Mouse (Mus musculus): ENCODE data around the gene Wnt5b.

The Wnt5b gene

DNA sequence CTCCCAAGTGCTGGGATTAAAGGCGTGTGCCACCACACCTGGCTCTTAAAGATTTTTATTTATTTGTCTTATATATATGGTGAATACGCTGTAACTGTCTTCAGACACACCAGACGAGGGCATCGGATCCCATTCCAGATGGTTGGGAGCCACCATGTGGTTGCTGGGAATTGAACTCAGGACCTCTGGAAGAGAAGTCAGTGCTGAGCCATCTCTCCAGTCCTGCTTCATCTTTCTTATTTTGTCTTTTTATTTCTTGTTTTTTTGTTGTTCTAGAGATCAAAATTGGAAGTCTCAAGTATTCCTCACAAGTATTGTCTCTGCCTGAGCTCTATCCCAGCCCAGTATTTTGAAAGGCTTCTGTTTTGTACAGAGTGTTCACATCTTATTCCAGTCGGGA, 123.8 kb downstream of the Wnt5b start:
- no peak for ATAC-seq (ENCODE audit: insufficient number of reproducible peaks, low FRiP score, low TSS enrichment)

DNA sequence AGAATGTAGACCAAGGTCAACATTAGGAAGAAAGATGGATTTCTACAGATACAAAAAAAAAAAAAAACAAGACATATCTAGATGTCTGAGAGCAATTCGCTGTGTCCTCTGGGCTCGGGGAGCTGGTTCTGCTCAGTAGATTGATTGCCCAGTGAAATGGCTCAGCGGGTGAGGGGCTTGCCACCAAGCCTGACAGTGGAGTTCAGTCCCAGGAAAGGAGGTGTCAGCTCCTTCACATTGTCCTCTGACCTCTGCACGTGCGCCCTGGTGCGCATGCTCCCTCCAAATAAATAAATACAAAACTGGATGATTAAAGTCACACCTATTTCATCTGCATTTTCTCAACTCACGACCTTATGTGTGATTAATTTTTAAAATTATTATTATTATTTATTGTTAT, 124.7 kb downstream of the Wnt5b start:
- ATAC-seq (ENCODE audit: insufficient number of reproducible peaks, low FRiP score, low TSS enrichment) = no peak

DNA sequence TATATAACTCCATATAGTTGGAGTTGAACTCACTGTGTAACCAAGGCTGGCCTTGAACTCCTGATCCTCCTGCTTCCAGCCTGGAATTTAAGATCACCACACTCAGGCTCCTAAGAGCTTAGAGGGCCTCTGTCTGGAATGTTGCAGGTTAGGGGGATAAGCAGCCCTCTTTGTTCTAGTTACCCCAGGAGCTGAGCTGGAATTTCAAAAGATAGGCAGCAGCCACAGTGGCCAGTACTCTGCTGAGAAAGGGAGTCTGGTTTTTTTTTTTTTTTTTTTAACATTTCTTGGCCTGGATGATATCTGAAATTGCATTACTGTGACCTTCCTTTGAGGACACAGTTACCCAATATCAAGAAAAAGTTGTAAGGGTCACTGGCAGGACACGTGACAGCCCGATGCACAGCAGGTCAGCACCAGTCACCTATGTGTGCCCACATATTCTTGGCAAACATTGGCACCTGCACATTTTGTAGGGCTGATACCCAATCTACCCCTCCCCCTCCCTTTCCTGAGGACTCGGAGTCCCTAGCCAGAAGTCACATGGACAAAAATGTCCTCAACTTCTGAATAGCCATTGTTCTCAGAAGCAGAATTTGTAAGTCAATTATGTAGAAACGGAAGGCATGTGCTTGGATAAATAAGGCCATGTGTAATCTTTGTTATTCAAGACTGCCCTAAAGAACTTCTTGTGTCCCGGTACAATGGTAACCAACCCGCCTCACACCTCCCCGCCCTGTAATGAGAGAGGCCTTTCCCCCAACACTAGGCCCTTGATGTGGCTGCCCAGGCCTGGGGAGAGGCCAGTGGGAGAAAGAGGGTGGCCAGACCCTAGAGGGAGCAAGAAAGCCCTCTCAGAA, 125.5 kb downstream of the Wnt5b start:
- no peak for ATAC-seq (ENCODE audit: insufficient number of reproducible peaks, low FRiP score, low TSS enrichment)

DNA sequence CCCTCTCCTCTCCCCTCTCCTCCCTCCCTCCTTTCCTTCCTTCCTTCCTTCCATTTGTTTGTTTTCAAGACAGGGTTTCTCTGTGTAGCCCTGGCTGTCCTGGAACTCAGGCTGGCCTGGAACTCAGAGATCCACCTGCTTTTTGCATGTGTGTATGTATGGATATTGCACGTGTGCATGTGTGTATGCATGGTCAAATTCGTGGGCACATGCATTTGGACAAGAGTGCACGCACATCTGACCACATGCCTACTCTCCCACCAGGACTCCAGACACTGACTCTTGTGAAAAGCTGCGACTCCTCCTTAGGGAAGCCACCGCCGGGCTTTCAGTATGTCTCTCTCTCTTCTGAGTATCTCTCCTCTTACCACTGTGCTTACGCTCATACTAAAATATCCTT, 126.3 kb downstream of the Wnt5b start:
- ATAC-seq (ENCODE audit: insufficient number of reproducible peaks, low FRiP score, low TSS enrichment) = no peak

DNA sequence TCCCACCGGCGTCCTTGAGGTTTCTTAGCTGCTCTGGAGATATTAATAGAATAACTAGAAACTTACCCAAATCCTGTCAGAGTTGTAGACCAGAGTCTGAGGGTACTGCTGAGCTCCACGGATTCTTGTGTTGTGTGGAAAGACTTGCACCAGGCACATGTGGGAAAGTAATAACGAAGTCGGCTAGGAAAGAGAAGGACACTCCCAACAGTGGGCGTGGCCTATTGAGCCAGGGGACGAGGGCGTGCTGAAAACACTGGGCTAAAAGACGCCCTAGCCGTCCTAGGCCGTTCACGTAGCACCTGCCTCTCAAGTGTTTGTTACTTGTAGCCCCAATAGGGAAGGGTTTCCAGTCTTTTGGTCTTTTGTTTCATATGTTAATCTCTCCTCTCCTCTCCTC, 126.8 kb downstream of the Wnt5b start, which contains the start of gene Adipor2:
TSS of gene Adipor2 (minus strand) at position 351 of the 400 bp plus-strand sequence.
- ATAC-seq (ENCODE audit: insufficient number of reproducible peaks, low FRiP score, low TSS enrichment) = no peak

DNA sequence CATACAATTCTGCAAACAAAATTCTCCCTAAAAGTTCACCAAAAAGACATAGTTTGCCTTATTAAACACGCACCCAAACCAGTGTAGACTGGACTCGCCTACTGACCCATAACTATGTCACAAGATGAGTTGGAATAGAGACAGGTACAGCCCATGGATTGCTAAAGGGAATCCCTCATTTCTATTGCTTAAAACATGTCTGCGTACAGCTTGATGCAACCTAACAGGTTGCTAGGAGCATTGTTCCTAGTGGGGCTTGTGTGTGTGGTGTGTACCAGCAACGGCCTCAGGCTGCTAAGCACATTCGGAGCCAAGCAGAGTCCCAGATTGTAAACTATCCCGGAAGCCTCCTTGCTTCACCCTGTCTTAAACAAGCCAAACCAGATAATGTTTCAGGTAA, 127.5 kb downstream of the Wnt5b start:
- ATAC-seq (ENCODE audit: insufficient number of reproducible peaks, low FRiP score, low TSS enrichment) = no peak

DNA sequence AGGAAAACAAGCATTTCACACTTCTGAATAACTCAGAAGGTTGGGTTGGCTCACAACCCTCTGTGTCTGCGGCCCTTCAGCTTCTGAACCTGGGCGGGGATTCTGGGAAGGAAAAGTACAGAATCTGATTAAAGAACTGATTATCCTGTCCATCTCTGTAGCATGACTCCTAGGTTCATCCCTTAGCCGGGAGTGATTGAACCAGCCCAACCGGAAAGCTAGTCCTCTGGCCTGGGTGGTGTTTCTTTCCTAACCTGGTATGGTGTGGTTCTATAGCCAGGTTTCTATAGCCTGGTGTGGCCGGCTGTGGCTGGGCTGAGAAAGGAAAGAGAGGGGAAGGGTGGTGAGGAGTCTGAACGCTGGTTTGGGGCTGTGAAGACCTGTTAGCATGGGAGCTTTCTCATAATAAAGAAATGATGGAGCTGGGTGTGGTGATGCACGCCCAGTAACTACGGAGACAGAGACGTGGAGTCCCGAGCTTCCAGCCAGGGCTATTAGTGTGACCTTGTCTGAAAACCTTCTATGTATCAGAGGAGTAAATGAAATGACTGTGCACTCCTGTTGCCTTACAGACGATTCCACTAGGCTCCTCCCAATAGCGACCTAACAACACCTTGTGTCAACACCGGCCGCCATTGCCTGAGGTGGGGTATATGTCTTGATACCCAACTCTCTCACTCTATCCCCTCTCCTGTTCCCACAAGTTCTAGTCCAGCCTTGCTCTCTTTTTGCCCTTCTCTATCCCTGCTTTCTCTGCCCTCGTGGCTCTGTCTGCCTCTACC, 129.7 kb downstream of the Wnt5b start:
- ATAC-seq (ENCODE audit: insufficient number of reproducible peaks, low FRiP score, low TSS enrichment) = no peak

DNA sequence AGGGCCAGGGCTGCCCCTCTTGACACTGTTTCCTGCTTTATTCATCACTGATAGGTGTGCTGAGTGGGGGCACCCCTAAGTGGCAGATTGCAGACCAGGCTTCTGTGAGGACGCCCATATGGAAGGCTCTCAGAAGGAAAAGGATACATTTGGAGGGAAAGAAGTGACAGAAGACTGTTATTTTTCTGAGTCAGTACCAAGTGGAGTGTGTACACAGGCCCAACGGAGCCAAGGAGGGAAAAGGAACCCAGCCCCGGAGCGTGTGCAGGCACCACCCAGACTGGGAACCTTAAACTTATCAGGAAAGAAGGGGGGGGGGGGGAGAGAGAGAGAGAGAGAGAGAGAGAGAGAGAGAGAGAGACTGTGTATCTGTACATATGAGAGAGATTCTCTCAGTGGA, 131.6 kb downstream of the Wnt5b start:
- ATAC-seq (ENCODE audit: insufficient number of reproducible peaks, low FRiP score, low TSS enrichment) = no peak

DNA sequence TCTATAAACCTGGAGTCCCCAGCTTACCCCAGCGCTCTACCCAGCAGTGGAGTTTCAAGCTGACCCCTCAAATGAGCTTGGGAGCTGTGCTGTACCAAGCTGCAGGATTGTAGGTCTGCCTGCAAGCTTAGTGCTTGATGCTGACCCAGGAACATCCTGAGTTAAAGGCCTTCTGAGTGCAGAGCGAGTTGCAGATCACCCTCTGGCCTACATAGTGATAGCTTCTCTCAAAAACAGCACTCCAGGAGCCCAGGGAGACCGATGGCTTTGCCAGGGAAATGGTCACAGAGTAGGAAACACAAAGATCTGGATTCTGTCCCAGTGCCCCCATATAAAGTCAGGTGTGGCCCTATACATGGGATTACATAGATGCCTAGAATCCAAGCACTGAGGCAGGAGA, 132.6 kb downstream of the Wnt5b start:
- no peak for ATAC-seq (ENCODE audit: insufficient number of reproducible peaks, low FRiP score, low TSS enrichment)

DNA sequence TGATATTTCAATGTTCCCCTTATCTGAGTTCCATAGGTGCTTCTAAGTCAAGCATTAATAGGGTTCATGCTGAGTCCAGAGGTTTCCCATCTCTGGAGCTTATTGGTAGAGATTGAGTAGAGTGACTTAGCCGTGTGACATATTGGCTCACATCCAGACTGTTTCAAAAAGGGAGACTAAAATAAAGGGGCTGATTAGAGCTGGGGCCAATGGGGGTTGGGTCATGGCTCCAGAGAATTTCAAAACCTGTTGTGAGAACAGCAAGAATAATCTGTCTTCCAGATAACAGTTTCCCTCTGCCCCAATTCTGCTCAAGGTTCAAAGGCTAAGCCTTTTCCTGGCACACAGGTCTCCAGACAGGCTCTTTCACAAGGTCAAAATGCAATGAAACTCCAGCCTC, 134.4 kb downstream of the Wnt5b start:
- ATAC-seq (ENCODE audit: insufficient number of reproducible peaks, low FRiP score, low TSS enrichment) = no peak

DNA sequence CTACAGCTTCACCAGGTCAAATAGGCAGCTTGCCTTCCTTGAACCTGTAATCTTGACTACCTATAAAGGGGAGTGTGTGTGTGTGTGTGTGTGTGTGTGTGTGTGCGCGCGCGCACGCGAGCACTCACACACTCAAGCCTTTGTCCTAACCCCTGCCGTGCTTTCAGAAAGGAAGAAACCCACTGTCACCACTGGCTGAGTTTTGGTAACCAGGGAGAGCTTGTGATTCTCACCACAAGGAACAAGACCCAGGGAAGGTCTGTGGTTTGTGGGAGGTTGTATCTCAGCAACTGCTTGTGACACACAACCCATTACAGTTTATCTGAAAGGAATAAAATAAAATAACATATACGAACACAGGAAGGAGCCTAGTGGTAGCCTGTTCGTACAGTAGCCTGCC, 135.6 kb downstream of the Wnt5b start:
- ATAC-seq (ENCODE audit: insufficient number of reproducible peaks, low FRiP score, low TSS enrichment) = no peak

DNA sequence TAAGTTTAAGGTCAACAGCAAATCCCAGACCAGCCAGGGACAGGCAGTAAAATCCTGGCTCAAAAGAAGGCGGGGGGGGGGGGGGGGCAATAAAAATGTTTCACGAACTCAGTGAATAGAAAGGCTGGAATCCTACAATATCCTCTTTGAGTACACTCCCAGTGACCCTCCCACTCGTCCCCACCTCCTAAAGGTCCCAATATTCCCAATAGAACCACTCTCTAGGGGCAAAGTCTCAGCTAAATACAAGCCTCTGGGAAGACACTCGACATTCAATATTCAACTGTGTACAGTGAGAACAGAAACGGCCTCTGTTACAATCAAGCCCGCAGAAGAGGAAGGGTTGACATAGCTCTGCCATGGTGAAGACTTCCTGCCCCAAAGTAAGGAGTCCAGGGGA, 136.3 kb downstream of the Wnt5b start:
- no peak for ATAC-seq (ENCODE audit: insufficient number of reproducible peaks, low FRiP score, low TSS enrichment)

DNA sequence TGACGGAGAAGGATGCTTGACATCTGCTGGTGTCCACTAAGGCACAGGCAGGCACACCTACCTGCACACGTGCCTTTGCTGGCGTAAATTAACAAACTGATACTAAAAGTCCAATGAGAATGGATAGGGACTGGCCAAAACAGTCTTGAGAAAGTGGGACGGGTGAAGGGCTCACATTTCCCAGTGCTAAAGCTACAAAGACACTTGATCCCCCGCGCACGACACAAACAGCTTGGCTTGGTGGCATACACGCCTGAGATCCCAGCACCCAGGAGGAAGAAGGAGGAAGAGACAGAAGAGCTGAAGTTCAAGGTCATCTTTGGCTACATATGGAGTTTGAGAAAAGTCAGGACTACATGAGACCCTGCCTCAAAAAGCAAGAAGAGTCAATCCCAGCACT, 137.6 kb downstream of the Wnt5b start:
- ATAC-seq (ENCODE audit: insufficient number of reproducible peaks, low FRiP score, low TSS enrichment) = no peak

DNA sequence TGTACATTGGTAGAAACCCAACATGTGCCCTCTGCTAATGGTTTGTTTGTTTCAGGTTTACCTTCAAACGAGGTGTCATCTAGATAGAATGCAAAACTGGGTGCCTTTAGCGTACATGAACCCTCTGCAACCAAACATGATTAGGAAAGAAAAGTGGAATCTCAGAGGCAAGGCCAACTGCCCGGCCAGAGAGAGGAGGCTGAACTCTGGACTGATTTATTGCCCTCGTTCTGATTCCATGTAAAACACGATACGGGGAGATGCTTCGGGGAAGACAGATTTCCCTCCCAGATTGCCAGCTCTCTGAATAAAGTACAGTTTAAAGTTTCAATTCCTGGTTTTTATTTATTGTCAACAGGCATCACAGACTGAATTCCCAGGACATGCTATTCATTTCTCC, 138.8 kb downstream of the Wnt5b start:
- no peak for ATAC-seq (ENCODE audit: insufficient number of reproducible peaks, low FRiP score, low TSS enrichment)

DNA sequence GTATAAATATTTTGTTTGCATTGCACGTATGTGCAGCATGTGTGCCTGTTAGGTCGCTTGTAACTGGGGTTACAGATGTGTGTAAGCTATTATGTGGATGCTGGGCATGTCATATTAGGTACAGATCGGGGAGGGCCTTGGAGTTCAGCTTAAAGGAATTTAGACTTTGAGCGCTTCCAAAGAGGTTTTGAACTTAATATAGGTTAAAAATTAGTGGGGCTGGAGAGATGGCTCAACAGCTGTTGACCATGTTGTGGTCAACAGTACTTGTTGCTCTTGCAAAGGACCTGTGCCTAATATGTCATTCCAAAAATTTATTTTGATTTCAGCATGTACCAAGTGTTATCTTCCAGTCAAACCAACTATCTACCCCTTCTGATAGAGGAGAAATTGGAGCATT, 139.3 kb downstream of the Wnt5b start:
- ATAC-seq (ENCODE audit: insufficient number of reproducible peaks, low FRiP score, low TSS enrichment) = no peak

DNA sequence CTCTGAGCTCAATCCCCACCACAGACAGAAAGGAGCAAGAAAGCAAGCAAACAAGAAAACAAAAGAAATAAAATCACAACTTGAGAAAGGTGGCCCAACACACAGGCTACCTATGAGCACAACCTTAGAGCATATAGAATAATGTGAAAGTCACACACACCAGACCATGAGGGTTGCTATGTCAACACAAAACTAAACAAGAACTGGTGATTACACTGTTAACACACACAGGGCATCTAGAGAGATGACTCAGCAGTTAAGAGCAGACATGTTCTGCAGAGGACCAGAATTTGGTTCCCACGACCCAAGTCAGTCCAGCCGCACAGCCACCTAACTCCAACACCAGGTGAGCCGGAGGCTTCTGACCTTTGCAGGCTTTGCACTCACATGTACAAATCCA, 141.2 kb downstream of the Wnt5b start:
- no peak for ATAC-seq (ENCODE audit: insufficient number of reproducible peaks, low FRiP score, low TSS enrichment)

DNA sequence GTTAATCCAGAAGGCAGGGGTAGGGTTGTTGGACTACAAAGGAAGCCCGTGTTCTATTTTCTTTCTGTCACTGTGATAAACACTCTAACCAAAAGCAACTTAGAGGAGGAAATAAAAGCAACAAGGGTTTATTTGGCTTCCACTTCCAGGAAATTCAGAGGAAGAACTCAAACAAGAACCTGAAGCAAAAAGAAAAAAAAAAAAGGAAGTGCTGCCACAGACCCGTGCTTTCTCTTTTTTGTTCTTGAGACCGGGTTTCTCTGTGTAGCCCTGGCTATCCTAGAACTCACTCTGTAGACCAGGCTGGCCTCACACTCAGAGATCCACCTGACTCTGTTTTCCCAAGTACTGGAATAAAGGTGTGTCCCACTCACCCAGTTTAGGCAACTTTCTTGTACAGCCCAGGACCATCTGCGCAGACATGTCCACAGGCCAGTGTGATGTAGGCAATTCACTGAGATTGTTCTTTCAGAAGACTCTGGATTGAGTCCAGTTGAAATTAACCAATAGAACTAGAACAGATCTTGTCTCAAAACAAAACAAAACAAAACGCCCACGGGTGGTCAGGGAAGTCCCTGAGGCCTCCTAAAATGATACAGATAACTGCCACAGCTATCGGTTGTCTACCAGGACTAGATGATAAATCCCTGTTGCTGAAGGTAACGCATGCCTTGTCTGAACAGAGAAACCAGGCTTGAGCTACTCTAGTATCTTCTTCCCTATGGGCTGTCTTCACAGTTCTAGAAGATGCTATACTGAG, 142.4 kb downstream of the Wnt5b start:
- ATAC-seq (ENCODE audit: insufficient number of reproducible peaks, low FRiP score, low TSS enrichment) = no peak

DNA sequence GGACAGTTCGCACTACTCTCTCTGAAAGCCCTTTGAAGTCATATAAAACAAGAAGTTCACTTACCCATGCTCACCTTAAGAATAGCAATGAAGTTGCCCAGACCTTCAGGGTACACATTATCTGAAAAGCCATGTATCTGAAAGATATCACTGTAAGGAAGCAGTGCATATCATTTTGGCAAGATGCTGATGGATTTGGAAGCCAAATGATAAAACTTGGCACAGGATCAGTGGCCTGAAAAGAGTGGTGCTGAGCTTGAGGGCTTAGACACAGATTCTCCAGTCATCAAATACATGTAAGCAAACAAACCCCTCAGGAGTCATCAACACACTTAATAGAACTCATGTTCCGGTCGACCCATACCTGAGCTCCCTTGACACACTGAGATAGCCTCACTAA, 143.5 kb downstream of the Wnt5b start:
- no peak for ATAC-seq (ENCODE audit: insufficient number of reproducible peaks, low FRiP score, low TSS enrichment)

DNA sequence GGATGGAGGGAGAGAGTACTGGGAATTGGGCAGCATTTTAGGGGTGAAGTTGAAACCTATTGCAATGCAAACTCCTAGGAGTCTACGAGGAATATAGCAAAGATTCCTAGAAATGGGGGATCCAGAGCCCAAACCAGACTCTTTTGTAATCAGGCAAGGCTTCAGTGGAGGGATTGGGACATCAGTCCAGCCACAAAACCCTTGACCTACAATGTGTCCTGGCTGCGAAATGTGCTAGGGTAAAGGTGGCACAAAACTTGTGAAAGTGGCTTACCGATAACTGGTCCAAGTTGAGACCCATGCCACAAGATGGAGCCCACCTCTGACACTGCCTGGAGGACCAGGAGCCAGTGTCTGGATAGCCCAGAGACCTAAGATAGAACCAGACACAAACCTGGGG, 144.8 kb downstream of the Wnt5b start:
- no peak for ATAC-seq (ENCODE audit: insufficient number of reproducible peaks, low FRiP score, low TSS enrichment)

DNA sequence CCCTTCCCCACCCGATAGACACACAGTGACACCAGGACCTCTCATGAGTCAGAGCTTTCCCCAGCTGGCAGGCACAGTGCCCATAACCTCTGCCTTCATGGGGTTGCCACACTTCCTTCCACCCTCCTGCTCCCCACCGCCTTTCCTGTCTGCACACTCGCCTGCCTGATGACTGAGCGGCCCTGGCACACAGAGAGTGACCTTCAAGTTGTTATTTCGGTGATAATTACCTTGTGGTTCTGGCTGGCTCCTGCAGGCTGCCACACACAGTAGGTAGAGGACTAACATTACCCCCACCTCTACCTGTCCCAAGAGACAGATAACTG, 147.9 kb downstream of the Wnt5b start:
- ATAC-seq (ENCODE audit: insufficient number of reproducible peaks, low FRiP score, low TSS enrichment) = no peak

Measured in cerebellum, adult (tissue).